Mouse (Mus musculus) heart, postnatal 25 days (tissue): ENCODE results near the gene Grhpr. TPM values are rescaled to one million over a fixed set of nuclear protein-coding genes. Genes with fewer than 3 reads are reported as not detected.
"Not testable (repeated sequence)": the region's sequence is repeated elsewhere in the genome, so short reads cannot be mapped to it uniquely, and the experiment has no call there.

Experiments used
- DNase-seq: peaks from one replicate; pipeline ENCODE4 v3.0.0; 2022; ENCODE audit warnings: low spot score
- intact Hi-C: fragments of 180-260 bp; cut with DNase I; formaldehyde crosslinking; loops from one replicate; pipeline ENCODE4 v1.15.1; 2025
- total RNA-seq, 2 experiments: library from RNA; stranded (reverse); gene quantifications; 2 replicates each; pipeline ENCODE4 v1.2.3; 2021

Gene Grhpr
- total RNA-seq, 2 experiments from 2014 or later: 38.5 to 39.5 TPM

DNA sequence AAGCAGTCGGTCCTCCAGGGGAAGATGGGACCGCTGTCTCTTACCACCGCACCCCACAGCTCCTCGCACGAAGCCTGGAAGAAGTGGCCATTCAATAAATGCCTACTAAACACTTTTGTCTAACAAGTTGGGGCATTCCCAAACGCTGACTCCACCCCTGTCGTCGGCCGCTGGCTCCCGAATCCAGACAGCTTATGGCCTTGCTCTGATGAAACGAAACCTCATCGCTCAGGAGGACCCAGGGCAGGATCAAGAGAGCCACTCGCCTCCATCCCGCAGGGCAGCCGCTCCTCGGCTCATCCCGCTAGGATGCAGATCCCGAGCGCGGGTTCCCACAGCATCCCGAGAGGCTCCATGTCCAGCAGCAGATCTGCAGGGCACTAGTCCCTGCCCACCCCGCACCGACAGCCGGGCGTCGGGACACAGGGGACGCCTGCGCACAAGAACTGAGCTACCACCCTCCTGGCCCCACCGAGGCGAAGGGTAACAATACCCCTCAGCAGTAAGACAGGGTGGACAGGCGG, 30.4 kb downstream of the Grhpr start:
- intact Hi-C loops: loop anchor here (5.0 to 10.0 kb wide), 3 partner anchors 39 to 523 kb away; partner anchors contain the start of genes Shb and Slc25a51
- peak; percentile 51 for DNase-seq

DNA sequence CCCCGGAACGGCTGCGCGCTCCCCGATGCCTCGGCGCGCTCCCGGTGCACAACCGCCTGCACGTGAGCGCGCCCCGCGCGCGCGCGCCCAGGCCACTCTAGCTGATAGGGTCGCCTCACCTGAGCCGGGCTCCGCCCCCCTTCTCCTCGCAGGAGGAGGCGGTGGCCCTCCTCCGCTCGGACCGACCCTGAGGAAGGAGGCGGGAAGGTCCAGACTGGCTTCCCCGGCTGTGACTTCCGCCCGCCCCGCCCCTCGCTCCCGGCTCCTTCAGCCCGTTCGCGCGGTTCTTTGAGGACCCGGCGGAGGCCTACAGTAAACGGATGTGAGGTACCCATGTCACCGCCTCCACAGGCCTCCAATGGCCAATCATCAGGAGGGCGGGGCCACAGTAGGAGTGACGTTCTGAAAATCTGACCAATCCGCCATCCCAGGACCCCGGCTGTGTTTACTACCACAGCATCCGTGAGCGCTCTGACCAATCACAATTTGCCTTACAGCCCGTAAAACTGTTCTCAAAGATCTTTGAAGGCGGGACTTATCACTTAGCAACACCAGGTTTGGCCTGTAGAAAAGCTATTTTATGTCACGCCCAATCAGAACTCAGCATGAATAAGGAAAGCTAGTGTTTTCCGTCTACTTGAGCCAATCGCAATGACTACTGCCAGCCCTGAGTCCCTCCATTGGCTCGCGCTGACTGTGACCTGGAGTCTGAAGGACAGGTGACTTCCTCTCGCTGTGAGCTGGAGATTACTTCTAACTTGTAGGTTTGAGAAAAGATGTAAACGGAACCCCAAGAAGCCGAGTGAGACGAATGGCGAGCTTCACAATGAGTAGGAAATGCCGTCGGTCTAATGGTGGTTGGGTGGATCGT, 31.1 kb downstream of the Grhpr start, which contains the start of gene Zbtb5:
Gene Zbtb5 (minus strand): TSS at position 308 of the 871 bp plus-strand sequence.
- intact Hi-C loops: loop anchor here (5.0 to 10.0 kb wide), 3 partner anchors 40 to 522 kb away; partner anchors contain the start of genes Shb and Slc25a51
- peak; percentile 100 for DNase-seq

DNA sequence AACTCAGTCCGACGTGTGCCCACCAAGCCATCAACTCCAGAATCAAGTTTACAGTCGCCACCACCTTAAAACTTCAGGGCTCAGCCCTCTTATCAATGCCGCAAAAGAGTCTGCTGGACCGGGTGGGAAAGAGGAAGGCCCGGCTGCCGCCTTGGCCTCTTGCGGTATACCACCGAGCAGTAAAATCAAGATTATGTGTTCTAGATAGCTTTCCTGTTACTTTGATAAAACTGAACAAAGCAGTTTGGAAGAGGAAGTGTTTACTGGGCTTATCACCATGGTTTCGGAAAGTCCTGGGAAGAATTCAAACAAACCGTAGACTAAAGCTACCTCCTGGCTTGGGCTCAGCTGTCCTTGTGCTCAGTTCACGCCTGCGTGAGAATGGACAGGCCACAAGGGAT, 31.8 kb downstream of the Grhpr start:
- no peak for DNase-seq
- intact Hi-C loops: loop anchor here (5.0 to 10.0 kb wide), 3 partner anchors 41 to 522 kb away; partner anchors contain the start of genes Shb and Slc25a51

DNA sequence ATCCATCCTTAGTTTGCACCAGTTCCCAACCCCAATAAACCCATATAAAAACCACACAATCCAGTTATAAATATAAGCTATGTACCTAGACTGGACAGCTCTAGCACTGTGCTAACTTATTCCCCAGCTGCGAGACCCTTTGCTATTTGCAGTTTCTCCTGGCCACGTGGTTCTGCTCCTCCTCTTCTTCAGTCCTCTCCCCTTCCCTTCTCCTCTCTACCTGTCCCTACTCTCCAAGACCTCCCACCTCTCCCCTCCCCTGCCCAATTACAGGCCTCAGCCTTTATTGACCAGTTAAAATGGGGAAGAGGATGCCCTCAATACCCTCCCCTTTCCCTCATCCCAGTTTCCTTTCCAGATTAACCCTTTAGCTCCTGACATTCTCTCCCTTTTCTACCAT, 32.3 kb downstream of the Grhpr start:
- intact Hi-C loops: loop anchor here (5.0 to 10.0 kb wide), 3 partner anchors 41 to 521 kb away; partner anchors contain the start of genes Shb and Slc25a51

DNA sequence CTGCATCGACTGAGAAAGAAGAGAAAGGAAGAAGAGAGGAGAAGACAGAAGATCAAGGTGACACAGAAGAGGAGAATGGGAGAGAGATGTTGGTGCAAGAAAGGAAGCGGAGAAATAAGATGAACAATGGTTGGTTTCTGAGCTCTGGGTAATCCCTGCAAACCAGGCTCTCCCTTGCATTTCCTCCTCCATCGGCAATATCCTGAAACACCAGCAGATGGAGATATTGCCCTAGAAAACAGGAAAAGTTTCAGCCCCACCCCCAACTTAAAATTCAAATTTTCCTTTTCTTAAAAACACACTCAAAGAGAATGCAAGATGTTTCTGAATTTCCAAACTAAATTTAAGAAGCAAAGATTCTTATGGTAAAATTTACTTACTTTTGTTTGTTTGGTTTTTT, 34.4 kb downstream of the Grhpr start:
- intact Hi-C loops: loop anchor here (1.0 to 10.0 kb wide), 4 partner anchors 67 to 519 kb away; partner anchors contain the start of genes Fbxo10 and Shb
- DNase-seq: no peak

More for the DNA sequence above, 32.3 kb downstream of the Grhpr start:
- DNase-seq: no peak

DNA sequence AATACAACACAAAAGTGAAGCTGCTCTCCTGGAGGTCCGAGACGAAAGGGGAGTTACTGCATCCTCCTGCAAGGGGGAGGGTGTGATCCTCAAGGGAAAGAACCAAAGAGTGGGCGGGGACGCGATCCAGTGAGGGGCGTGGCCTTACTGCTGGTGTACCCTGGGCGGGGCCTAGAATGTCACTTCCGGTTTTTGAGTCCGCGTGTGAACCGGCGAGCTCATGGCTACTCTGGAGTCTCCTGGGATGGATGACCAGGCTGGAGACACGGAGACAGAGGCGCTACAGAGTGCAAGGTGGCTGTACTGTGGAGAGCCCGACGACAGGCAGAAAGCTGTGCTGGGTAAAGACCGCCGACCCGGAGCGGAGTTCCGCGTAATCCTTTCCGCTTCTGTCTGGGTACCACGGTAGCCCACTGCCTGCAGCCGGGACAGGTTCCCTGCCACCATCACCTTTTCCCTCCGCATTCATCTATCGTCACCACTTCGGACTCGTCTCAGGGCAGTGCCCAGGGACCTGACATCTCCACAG, 37.3 kb downstream of the Grhpr start, which contains the start of gene Polr1e:
Gene Polr1e (plus strand): TSS at position 132 of the 529 bp plus-strand sequence.
- intact Hi-C loops: loop anchor here (5.0 to 10.0 kb wide), 3 partner anchors 64 to 516 kb away; partner anchors contain the start of genes Fbxo10 and Shb
- DNase-seq: peak; percentile 87

DNA sequence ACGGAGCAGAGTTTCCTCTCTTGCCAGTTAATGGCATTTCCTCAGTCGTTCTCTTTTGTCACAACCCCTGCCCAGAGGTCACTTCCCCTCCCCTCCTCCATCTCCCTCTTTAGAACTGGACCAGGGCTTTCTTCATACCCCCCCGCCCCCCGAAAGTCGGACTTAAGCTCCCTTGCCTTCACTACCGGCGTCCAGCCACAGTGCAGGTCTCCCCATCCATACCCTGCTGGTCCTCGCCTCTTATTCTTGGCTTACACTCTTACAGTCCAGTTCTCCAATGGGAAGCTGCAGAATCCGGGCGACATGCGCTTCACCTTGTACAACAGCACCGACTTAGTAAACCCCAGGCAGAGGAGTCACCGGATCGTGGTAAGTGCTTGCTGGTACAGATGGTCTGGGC, 37.8 kb downstream of the Grhpr start:
- intact Hi-C loops: loop anchor here (5.0 to 10.0 kb wide), 3 partner anchors 63 to 516 kb away; partner anchors contain the start of genes Fbxo10 and Shb
- DNase-seq: no peak

DNA sequence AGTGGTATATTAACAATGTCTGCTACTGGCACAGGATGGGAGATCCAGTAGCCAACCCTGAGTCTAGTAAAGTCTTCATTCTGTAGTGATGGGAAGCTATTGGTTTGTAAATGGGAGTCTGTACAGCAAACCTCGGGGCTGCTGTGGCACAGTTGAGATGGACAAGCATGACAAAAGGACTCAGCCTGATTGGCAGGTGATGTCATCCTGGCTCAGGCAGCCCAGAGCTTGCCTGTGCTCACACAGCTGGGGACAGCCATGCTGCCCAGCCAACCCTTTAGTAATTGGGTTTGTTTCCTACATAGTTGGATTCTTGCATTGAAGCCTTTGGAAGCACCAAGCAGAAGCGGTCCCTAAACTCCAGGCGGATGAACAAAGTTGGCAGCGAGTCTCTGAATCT, 45.3 kb downstream of the Grhpr start:
- intact Hi-C loops: no loop called here
- DNase-seq: no peak

DNA sequence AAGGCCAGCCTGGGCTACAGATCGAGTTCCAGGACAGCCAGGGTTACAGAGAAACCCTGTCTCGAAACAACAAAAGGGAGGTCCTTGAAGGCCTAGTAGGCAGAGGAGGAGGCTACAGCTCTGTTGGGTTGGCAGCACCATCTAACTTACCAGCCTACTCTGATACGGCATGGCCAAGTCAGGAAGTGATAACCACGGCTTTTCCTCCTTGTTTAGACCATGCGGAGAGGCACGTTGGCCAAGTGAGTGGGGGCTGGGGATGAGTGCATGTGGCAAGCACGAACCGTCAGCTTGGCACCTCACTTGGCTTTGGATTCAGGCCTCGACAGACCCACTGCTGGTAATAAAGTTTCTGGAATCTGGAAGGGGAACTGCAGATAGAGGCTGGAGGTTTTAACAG, 51.4 kb downstream of the Grhpr start:
- intact Hi-C loops: no loop called here
- DNase-seq: no peak

DNA sequence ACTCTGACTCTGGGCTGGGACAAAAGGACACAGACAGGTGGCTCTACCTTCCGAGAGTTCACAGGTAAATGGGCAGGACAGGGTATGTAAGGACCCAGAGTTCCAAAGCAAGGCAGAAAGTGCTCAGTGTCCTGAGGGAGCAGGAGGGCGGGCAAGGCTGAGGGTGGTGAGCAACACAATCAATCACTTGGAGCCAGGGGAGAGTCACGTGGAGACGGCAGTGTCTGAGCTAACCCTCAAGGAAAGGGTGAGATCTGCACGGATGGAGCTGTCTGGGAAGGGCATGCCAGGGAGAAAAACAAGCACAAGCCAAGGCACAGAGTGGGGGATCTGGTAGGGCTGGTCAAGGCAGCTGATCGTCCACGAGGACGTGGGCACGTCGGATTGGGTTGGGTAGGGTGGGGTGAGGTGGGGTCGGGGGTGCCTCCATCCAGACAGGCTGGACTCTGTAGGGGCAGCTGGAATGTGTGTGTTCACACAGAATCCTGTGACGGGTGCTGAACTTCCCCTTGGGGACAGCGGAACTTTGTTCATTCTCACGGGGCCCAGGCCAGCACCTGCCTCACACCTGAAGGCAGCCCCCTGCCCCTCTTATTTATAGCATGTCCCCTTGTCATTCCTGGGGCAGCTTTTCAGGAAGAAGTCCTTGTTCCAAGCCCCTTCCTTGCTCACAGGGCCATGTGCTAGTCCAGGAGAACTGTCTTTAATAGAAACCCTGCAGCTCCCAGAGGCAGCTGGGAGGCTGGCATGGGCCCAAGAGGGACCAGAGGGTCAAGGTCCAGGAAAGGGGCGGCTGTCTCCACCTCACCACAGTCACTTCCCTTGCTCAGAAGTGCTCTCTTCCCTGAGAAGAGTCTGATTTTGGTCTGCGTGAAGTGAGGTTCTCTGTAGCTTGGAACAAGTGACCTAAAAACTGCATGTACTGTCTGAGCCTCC, 53.8 kb downstream of the Grhpr start:
- no peak for DNase-seq
- intact Hi-C loops: no loop called here

DNA sequence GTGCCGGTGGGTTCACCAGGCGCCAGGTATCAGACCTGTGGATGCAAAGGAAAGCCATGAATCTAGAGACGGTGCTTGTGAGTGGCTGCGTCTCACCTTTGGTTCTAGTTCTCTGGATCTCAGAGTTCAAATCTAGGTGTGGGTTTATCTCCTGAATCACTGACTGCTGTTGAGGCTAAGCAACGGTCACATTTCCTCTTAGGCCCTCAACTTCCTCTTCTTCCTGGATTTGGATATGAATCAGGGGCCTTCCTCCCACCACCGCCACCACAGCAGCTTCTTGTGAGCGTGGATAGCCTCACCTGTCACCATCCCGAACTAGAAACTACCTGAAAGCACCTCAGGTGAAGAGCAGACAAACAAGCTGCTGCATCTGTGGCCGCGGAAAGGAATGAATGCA, 54.9 kb downstream of the Grhpr start:
- DNase-seq: no peak
- intact Hi-C loops: no loop called here

DNA sequence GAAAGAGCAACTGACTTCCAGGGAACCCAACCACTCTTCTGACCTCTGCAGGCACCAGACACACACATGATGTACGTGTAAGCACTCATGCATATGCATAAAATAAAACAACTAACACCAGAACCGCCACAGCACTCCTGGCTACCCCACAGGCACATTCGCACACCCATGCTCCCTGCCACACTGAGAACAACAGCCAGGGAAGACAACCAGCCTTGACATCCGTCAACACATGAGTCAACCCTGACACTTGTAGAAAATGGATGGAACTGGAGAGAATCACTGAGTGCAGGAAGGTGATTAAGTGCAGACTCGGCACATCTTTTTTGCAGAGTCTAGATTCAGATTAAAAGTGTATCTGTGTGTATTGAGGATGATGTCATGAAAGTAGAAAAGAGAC, 55.4 kb downstream of the Grhpr start:
- no peak for DNase-seq
- intact Hi-C loops: no loop called here

DNA sequence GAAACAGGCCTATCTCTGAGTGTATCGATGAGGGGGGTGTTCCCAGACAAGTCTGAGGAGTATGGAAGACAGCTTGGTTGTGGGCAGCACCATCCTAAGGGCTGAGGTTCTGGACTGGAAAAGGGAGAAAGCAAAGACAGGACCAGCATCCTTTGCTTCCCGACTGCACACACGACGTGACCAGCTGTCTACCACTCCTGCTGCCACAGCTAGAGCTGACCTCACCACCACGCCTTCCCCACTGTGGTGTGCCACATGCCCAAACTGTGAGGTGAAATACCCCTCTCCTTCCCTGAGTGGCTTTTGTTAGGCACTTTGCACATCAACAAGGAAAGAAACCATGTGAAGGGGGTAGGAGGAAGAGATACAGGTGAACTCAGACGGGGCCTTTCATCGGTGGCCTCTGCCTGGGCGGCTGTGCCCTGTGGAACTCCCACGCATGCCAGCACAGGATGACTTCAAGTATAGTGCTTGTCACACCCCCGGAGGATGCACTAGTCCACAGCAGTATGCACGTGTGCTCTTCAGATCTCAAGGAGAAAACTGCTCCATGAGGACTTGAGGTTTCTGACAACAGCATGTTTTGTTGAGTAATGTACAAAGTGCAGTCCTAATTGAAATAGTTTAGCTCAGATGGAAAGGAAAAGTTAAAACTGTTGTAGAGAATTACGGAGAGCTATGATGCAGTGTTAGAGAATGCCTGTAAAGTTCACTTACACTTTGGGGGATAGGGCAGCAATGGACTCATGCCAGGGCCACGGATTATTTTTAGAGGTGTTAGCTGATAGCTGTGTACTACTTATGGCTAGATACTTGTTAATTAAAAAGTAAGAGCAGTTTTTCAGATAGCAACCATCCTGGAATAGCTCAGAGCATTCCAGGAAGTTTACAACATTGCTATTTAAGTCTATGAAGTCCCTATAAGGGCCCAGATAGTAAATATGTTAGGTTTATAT, 56.5 kb downstream of the Grhpr start:
- DNase-seq: no peak
- intact Hi-C loops: no loop called here

DNA sequence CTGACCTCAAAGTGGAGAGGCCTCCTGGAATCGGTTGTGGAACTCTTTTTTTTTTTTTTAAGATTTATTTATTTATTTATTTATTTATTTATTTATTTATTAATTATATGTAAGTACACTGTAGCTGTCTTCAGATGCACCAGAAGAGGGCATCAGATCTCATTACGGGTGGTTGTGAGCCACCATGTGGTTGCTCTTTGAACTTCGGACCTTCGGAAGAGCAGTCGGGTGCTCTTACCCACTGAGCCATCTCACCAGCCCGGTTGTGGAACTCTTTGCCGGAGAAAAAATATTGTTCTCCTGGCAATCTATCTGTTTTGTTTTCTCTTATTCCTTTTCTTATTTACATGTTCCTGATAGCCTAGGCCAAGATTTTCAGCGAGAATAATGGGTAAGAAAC, 57.7 kb downstream of the Grhpr start:
- intact Hi-C loops, DNase-seq: not testable (repeated sequence)

DNA sequence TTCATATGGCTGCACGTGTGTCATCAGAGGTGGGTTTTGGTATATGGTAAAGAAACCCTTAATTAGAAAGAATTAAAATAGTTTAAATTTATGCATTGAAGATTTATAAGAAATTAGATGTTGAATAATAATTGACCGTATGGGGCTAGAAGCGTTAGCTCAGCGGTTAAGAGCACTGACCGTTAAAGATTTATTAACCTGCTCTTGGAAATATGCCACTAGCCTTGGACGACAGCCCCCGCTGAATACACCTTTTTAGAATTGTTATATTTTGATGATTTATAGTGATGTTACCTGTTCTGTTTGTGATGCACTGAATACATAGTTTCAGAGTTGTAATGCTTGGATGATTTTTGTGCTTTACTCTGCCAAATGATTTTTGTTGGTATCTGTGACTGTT, 58.4 kb downstream of the Grhpr start:
- intact Hi-C loops, DNase-seq: not testable (repeated sequence)
